Mouse (Mus musculus) limb, embryonic 15.5 days (tissue): ENCODE results near the gene Kmt2b. TPM values are rescaled to one million over a fixed set of nuclear protein-coding genes. Genes with fewer than 3 reads are reported as not detected.

Source experiments
- ATAC-seq: fragments of 200-750 bp; cut with Nextera tagmentation; 2 replicates; pipeline ENCODE4 v1.8.0; 2017; ENCODE audit warnings: low read depth, moderate TSS enrichment; ENCODE audit not compliant: insufficient number of reproducible peaks, low FRiP score, low TSS enrichment
- H3K27ac ChIP-seq: fragments of 300-500 bp; sonication (generic); 2 replicates; pipeline ENCODE4 v1.5.1; 2015; ENCODE audit warnings: moderate library complexity, mild to moderate bottlenecking, inconsistent platforms
- H3K27me3 ChIP-seq: fragments of 300-500 bp; sonication (generic); 2 replicates; pipeline ENCODE4 v1.6.1; 2015; ENCODE audit warnings: inconsistent platforms
- H3K36me3 ChIP-seq: fragments of 300-500 bp; sonication (generic); 2 replicates; pipeline ENCODE4 v1.6.1; 2015; ENCODE audit warnings: inconsistent platforms
- H3K4me1 ChIP-seq: fragments of 300-500 bp; sonication (generic); 2 replicates; pipeline ENCODE4 v1.6.1; 2015; ENCODE audit warnings: inconsistent platforms
- H3K4me2 ChIP-seq: fragments of 300-500 bp; sonication (generic); 2 replicates; pipeline ENCODE4 v1.6.1; 2015; ENCODE audit warnings: mild to moderate bottlenecking, inconsistent platforms
- H3K4me3 ChIP-seq: fragments of 300-500 bp; sonication (generic); 2 replicates; pipeline ENCODE4 v1.5.1; 2015; ENCODE audit warnings: mild to moderate bottlenecking, inconsistent platforms
- H3K9ac ChIP-seq: fragments of 300-500 bp; sonication (generic); 2 replicates; pipeline ENCODE4 v1.6.1; 2015; ENCODE audit warnings: inconsistent platforms
- H3K9me3 ChIP-seq: fragments of 300-500 bp; sonication (generic); 2 replicates; pipeline ENCODE4 v1.6.1; 2016; ENCODE audit warnings: inconsistent platforms
- WGBS: fragments of 180-500 bp; shearing (Covaris S2); methylation state at CpG from one replicate; pipeline ENCODE4 v1.1.7; 2015; 5-methylcytosine and 5-hydroxymethylcytosine counted together
- polyA plus RNA-seq: library from polyadenylated mRNA; unstranded; fragments of >200 nt; fragmentation: Nextera tagmentation; extraction: Ambion mirVana; gene quantifications from 2 replicates; pipeline ENCODE4 v1.2.1, GENCODE M21; 2015

The Kmt2b gene
- polyA plus RNA-seq, 1 experiment from 2014 or later = 8.1 TPM

DNA sequence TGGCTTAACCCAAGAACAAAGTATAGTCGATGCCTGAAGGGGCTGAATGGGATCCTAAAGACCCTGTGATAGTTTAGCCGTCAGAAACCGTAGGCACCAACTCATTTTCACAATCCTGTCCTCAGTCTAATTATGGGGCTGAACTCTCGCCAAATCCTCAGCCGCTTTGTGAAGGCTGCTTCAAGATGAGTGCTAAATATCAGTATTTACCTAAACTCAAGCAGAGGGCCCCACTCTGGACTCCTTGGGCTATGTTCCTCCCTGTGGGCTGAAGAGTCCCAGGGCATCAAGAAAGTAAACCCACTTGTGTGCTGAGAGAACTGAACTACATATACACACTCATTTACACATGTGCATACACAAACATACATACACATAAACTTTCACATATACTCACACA is 8.3 kb upstream of the Kmt2b start:
- Histone ChIP-seq H3K27me3 (0 out of 2 replicates have a peak, but pooled peaks cover 7% of the 10 kb centered on the region), H3K36me3 (no peaks in the 10 kb centered on the region), H3K4me1 (no peaks in the 10 kb centered on the region), H3K9ac (no peak overlapping the region), H3K4me2 (no peak overlapping the region), H3K4me3 (no peak overlapping the region), H3K27ac (no peak overlapping the region), H3K9me3 (no peaks in the 10 kb centered on the region)
- ATAC-seq = no peak
- WGBS = 62% methylated on average over 5 of the region's 5 CpGs

DNA sequence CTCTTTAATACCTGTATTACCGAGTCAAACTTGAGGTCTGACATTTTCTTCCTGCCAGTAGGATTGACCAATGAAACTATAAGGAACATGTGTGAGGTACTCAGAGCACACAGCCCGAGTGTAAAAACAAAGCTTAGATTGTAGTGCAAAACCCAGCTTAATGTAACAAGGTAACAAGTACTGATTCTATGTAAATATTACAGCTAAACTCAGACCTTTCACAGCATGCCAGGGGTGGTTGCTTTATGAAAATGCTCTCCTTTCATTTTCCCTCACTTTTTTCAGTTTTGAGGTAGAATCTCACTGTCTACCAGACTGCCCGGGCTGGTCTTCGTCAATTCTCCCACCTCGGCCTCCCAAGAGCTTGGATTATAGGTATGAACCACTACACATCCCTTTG is 7.6 kb upstream of the Kmt2b start:
- Histone ChIP-seq H3K27me3 (0 out of 2 replicates have a peak, but pooled peaks cover 7% of the 10 kb centered on the region), H3K4me3 (no peak overlapping the region), H3K9ac (no peak overlapping the region), H3K36me3 (no peaks in the 10 kb centered on the region), H3K4me1 (no peaks in the 10 kb centered on the region), H3K27ac (no peak overlapping the region), H3K4me2 (no peak overlapping the region), H3K9me3 (no peaks in the 10 kb centered on the region)
- WGBS = 72% methylated on average over 5 of the region's 5 CpGs
- ATAC-seq = no peak

DNA sequence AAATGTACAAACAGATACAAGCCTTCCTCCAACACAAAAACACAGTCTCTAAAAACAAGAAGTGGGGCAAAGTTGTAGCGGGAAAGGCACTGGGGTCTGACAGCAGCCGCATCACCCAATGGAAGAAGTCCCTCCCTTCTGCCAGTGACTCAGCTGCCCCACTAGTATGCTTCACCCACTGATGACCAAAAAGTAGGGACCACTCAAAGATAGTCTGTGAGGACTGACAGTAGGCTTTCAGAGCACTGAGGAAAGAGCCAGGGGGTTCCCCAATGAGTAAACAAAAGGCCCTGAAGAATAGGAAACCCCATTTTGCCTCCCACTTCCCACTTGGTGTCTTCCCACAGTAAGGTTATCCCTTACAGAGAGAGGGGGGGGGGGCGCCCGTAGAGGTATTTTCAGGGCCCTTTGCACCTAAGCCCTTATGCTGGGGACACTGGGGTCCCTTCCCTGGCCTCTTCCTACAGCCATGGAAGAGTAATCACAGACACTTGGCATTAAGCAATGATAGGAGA is 6.0 kb upstream of the Kmt2b start:
- 56% methylated on average over 4 of the region's 4 CpGs for WGBS
- Histone ChIP-seq H3K27ac (no peak overlapping the region), H3K4me1 (peaks cover 10% of the 10 kb centered on the region), H3K4me2 (no peak overlapping the region), H3K27me3 (0 out of 2 replicates have a peak, but pooled peaks cover 7% of the 10 kb centered on the region), H3K4me3 (no peak overlapping the region), H3K36me3 (no peaks in the 10 kb centered on the region), H3K9ac (no peak overlapping the region), H3K9me3 (no peaks in the 10 kb centered on the region)
- no peak for ATAC-seq

- no peaks in the 10 kb centered on the region for H3K36me3 ChIP-seq
- no peak overlapping the region for H3K27ac ChIP-seq
- no peak overlapping the region for H3K4me3 ChIP-seq
- H3K9me3 ChIP-seq = no peaks in the 10 kb centered on the region
- H3K27me3 ChIP-seq = 0 out of 2 replicates have a peak, but pooled peaks cover 7% of the 10 kb centered on the region
- no peak overlapping the region for H3K9ac ChIP-seq
- no peak for ATAC-seq
- no peak overlapping the region for H3K4me2 ChIP-seq
- H3K4me1 ChIP-seq = peaks cover 11% of the 10 kb centered on the region
- WGBS = 75% methylated on average over 10 of the region's 10 CpGs
Measured at GRCm38 (mm10) chr7:30593579-30594509, 5.3 kb upstream of the Kmt2b start.

DNA sequence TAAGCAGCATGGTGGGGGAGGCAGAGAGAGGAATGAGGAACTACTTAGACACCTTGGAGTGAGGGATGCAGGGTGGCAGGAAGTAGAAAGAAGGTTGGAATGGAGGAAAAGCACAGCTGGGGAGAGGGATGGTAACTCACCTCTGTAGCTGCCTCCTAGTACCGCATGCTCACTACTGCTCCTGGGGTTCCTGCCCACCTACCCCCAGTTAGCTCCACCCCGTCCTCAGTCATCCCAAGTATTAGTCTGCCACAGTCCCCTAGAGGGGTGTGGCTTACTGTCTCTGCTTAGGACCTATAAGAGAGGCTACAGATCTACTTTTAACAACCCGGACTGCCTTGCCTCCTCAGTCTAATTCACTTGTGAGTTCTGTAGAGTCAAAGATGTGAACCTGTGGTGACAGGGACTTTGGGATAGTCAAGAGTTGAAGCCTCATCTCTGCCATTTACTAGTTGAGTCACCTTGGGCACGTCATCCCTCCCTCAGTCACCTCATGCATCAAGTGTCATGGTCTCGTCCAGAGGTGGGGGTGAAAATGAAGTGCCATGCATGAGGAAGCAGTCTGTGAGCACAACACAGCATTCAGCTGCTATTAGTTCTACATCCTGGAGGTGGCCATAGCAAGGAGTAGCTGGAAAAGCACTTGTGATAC is 4.4 kb upstream of the Kmt2b start:
- Histone ChIP-seq H3K9me3 (no peaks in the 10 kb centered on the region), H3K4me2 (no peak overlapping the region), H3K4me1 (peaks cover 11% of the 10 kb centered on the region), H3K9ac (no peak overlapping the region), H3K27me3 (0 out of 2 replicates have a peak, but pooled peaks cover 7% of the 10 kb centered on the region), H3K36me3 (no peaks in the 10 kb centered on the region), H3K27ac (no peak overlapping the region), H3K4me3 (no peak overlapping the region)
- WGBS = 37% methylated on average over 5 of the region's 5 CpGs
- ATAC-seq = no peak

DNA sequence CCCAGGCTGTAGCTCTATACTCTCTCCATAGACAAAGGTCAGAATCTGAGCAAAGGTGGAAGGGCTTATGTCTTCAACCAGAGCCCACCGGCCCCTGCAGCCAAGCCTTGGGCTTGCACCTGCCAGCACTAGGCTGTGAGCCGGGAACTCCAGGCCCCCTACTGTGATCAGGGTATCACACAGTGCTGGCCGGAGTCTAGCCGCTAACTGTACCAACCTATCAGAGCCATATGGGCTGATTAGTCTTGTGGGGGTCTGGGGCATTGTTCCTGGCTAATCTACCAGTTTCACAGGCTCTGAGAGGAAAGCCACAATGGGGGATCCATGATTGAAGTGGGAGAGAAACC is 3.1 kb upstream of the Kmt2b start:
- 0 out of 2 replicates have a peak, but pooled peaks cover 7% of the 10 kb centered on the region for H3K27me3 ChIP-seq
- H3K36me3 ChIP-seq = peaks cover 1% of the 10 kb centered on the region; the same call in 1 of the 2 replicates
- 0 out of 2 replicates have a peak overlapping the region, but pooled peaks have one; percentile 10 for H3K9ac ChIP-seq
- 49% methylated on average over 4 of the region's 4 CpGs for WGBS
- H3K4me3 ChIP-seq = no peak overlapping the region
- no peak for ATAC-seq
- H3K27ac ChIP-seq = no peak overlapping the region
- H3K9me3 ChIP-seq = no peaks in the 10 kb centered on the region
- peaks cover 22% of the 10 kb centered on the region for H3K4me1 ChIP-seq
- no peak overlapping the region for H3K4me2 ChIP-seq

GRCm38 (mm10) chr7:30590927-30591604 is 2.5 kb upstream of the Kmt2b start:
- Histone ChIP-seq H3K36me3 (peaks cover 5% of the 10 kb centered on the region; the same call in 1 of the 2 replicates), H3K4me3 (no peak overlapping the region), H3K4me1 (peaks cover 25% of the 10 kb centered on the region), H3K9ac (0 out of 2 replicates have a peak overlapping the region, but pooled peaks have one; percentile 10), H3K9me3 (no peaks in the 10 kb centered on the region), H3K27ac (no peak overlapping the region), H3K4me2 (no peak overlapping the region), H3K27me3 (0 out of 2 replicates have a peak, but pooled peaks cover 7% of the 10 kb centered on the region)
- no peak for ATAC-seq
- WGBS = 85% methylated on average over 9 of the region's 9 CpGs

DNA sequence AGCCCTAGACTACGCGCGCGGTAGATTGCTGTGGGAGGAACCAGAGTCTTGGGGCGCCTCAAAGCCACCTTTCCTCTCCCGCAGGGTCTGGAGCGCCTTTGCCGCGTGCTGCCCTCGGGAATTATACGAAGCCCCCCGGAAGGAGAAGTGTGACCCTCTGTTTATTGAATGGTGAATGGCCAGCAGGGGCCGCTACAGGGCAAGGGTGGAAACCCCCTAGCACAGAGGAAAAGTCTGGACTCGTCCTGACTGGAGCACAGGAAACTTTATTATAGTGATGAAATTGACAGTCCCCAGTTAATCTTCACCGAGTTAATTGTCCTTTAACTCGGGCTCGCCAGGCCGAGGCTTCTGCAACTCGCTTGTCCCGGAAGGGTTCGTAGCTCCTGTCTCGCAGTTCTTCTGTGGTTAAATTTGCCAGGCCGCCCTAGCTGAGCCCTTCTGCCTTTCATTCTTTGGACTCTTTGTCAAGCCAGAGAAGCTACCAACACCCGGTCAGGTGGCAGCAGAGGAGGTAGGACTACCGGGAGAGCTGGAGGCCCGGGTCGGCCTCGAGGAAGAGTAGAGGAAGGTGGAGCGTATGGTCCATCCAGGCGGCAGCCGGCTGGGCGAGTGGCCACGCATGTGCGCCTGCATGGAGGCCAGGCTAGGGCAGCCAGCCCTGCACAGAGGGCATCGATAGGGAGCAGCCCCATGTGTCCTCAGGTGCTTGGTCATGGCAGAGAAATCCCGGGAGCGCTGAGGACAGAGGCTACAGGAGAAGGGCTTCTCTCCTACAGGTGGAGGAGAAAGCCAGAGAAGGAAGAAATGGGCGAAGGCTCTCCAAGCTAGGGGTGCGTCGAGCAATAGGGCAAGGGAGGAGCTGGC is 1.1 kb upstream of the Kmt2b start:
- H3K36me3 ChIP-seq = peaks cover 19% of the 10 kb centered on the region
- peak overlapping the region; percentile 96 for H3K4me3 ChIP-seq
- H3K9ac ChIP-seq = peak overlapping the region; percentile 99; the same call in 1 of the 2 replicates
- peak overlapping the region; percentile 94 for H3K27ac ChIP-seq
- 25% methylated on average over 39 of the region's 40 CpGs for WGBS
- peak overlapping the region; percentile 77 for H3K4me2 ChIP-seq
- 0 out of 2 replicates have a peak, but pooled peaks cover 3% of the 10 kb centered on the region for H3K27me3 ChIP-seq
- peaks cover 27% of the 10 kb centered on the region for H3K4me1 ChIP-seq
- no peaks in the 10 kb centered on the region for H3K9me3 ChIP-seq
- peak; percentile 42 for ATAC-seq

GRCm38 (mm10) chr7:30587842-30588667 is 471 bp downstream of the Kmt2b start:
- WGBS = under 1% methylated on average over 60 of the region's 67 CpGs
- peaks cover 27% of the 10 kb centered on the region for H3K4me1 ChIP-seq
- H3K4me2 ChIP-seq = peak overlapping the region; percentile 87
- H3K9me3 ChIP-seq = no peaks in the 10 kb centered on the region
- peak overlapping the region; percentile 96 for H3K4me3 ChIP-seq
- H3K27ac ChIP-seq = peak overlapping the region; percentile 94
- peak overlapping the region; percentile 99 for H3K9ac ChIP-seq
- no peaks in the 10 kb centered on the region for H3K27me3 ChIP-seq
- peaks cover 35% of the 10 kb centered on the region for H3K36me3 ChIP-seq
- no peak for ATAC-seq

DNA sequence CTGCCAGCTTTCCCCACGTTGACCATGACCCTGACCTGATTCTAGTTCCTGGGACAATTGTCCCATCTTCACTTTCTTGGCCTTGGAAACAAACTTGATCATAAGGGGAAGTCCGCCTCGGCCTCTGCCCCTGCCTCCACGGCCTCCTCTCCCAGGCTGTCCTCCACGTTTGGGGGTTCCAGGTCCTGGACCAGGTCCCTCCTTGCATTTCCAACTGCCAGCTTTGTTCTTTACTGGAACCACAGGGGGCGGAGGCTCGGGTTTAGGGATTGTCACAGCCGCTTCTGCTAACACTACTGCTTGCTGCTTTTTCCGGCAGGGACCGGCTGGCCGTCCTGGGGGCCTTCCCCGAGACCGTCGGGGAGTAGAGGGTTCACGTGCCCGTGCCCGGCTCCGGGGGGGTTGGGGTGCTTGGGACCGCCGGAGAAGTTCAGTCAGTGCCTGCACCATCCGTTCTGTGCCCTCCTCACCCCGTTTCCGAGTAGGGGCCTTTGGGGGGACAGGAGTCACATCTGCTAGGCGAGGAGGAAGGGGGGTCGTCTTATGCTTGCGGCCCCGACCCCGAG is 2.0 kb downstream of the Kmt2b start:
- no peak for ATAC-seq
- no peaks in the 10 kb centered on the region for H3K9me3 ChIP-seq
- 87% methylated on average over 28 of the region's 28 CpGs for WGBS
- H3K9ac ChIP-seq = 0 out of 2 replicates have a peak overlapping the region, but pooled peaks have one; percentile 99
- 0 out of 2 replicates have a peak overlapping the region, but pooled peaks have one; percentile 96 for H3K4me3 ChIP-seq
- no peak overlapping the region for H3K27ac ChIP-seq
- H3K4me1 ChIP-seq = peaks cover 27% of the 10 kb centered on the region
- no peak overlapping the region for H3K4me2 ChIP-seq
- peaks cover 50% of the 10 kb centered on the region for H3K36me3 ChIP-seq
- no peaks in the 10 kb centered on the region for H3K27me3 ChIP-seq
